Mouse (Mus musculus) lung, postnatal 0 days (tissue): ENCODE results near the gene Cdk17. TPM values are rescaled to one million over a fixed set of nuclear protein-coding genes. Genes with fewer than 3 reads are reported as not detected.
A peak's percentile ranks its signal among the peaks of the same experiment; 100 is the strongest.

ENCODE experiments used
- ATAC-seq: fragments of 200-750 bp; cut with Nextera tagmentation; 2 replicates; pipeline ENCODE4 v1.8.0; 2017; ENCODE audit warnings: moderate library complexity
- DNase-seq: peaks from one replicate; pipeline ENCODE4 v3.0.0-alpha.2; 2016; ENCODE audit warnings: low spot score
- H3K27ac ChIP-seq: fragments of 300-500 bp; sonication (generic); 2 replicates; pipeline ENCODE4 v1.5.1; 2014; ENCODE audit warnings: antibody characterized with exemption, mild to moderate bottlenecking, low read length, mixed read lengths
- H3K27me3 ChIP-seq: fragments of 300-500 bp; sonication (generic); replicated peaks from 2 replicates; pipeline ENCODE4 v1.6.1; 2014; ENCODE audit warnings: low read length, mixed read lengths; ENCODE audit not compliant: insufficient read depth
- H3K36me3 ChIP-seq: fragments of 300-500 bp; sonication (generic); 2 replicates; pipeline ENCODE4 v1.6.1; 2014; ENCODE audit warnings: low read length, mixed read lengths; ENCODE audit not compliant: insufficient read depth
- H3K4me1 ChIP-seq: fragments of 300-500 bp; sonication (generic); 2 replicates; pipeline ENCODE4 v1.6.1; 2014; ENCODE audit warnings: antibody characterized with exemption, low read depth, low read length, mixed read lengths; ENCODE audit not compliant: insufficient read depth
- H3K4me2 ChIP-seq: fragments of 300-500 bp; sonication (generic); replicated peaks from 2 replicates; pipeline ENCODE4 v1.6.1; 2014; ENCODE audit warnings: low read depth, mild to moderate bottlenecking, low read length, moderate library complexity, mixed read lengths
- H3K4me3 ChIP-seq: fragments of 300-500 bp; sonication (generic); 2 replicates; pipeline ENCODE4 v1.5.1; 2014; ENCODE audit warnings: low read depth, low read length
- H3K9ac ChIP-seq: fragments of 300-500 bp; sonication (generic); replicated peaks from 2 replicates; pipeline ENCODE4 v1.6.1; 2014; ENCODE audit warnings: low read depth, mild to moderate bottlenecking
- H3K9me3 ChIP-seq: fragments of 300-500 bp; sonication (generic); 2 replicates; pipeline ENCODE4 v1.6.1; 2016; ENCODE audit warnings: low read length, mixed read lengths
- CTCF ChIP-seq: IDR thresholded peaks from 2 replicates; pipeline ENCODE4 v1.5.1; 2016; ENCODE audit warnings: antibody characterized with exemption, mild to moderate bottlenecking
- EP300 ChIP-seq: IDR thresholded peaks from 2 replicates; pipeline ENCODE4 v1.6.1; 2016; ENCODE audit warnings: antibody characterized with exemption, mild to moderate bottlenecking, control low read depth
- WGBS: fragments of 180-500 bp; shearing (Covaris S2); extraction: QIAGEN DNeasy Blood & Tissue Kit; methylation state at CpG from one replicate; pipeline ENCODE4 v1.1.7; 2014; 5-methylcytosine and 5-hydroxymethylcytosine counted together
- polyA plus RNA-seq: library from polyadenylated mRNA; unstranded; fragments of >200 nt; fragmentation: Nextera tagmentation; extraction: Ambion mirVana; gene quantifications from 2 replicates; pipeline ENCODE4 v1.2.1, GENCODE M21; 2015

Gene Cdk17
- polyA plus RNA-seq, 1 experiment from 2014 or later, result 12.6 TPM

DNA sequence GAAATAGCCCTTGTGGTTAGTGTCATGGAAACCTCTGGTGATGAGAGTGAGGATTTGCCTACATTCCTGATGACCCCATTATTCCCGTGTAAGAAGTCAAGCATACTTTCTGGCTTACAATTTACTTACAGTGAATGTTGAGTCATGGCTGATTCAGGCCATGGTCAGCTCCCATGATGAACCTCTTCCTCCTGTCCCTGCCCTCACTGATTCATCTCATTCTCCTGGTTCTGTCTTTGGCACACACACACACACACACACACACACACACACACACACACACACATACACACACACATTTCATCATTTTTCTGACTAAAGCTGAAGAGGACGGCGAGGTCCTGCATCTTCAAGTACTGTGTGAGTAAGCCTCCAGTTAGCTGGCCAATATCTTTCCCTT is 21.9 kb upstream of the Cdk17 start:
- ATAC-seq, result no peak

DNA sequence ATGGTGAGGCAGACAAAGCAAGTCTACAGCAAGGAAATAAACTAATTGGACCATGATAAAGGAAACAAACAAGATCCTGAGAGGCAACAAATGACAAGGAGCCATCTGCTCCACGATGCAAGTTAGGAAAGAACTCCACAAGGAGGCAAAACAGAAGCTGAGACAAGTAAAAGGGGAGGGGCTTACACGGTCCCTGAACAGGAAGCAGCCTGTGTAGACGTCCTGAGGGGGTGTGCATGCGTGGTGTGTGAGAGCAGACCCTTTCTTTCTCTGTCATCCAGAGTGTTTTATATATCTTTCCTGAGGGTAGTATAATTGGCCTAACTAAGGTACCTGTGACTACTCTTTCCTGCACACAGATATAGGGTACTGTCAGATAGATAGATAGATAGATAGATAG is 19.9 kb upstream of the Cdk17 start:
- Histone ChIP-seq H3K9ac (no peak overlapping the region), H3K4me1 (no peaks in the 10 kb centered on the region), H3K4me3 (no peak overlapping the region), H3K4me2 (no peak overlapping the region), H3K27me3 (no peaks in the 10 kb centered on the region), H3K9me3 (no peaks in the 10 kb centered on the region), H3K27ac (no peak overlapping the region), H3K36me3 (no peaks in the 10 kb centered on the region)
- WGBS, result 42% methylated on average over 4 of the region's 4 CpGs
- ATAC-seq (no peak), DNase-seq (no peak)
- no peak for TF ChIP-seq CTCF
- no peak for TF ChIP-seq EP300

More for the DNA sequence above, 21.9 kb upstream of the Cdk17 start:
- no peak overlapping the region for H3K4me3 ChIP-seq
- WGBS, result 75% methylated on average over 3 of the region's 3 CpGs
- H3K4me1 ChIP-seq, result no peaks in the 10 kb centered on the region
- H3K9ac ChIP-seq, result no peak overlapping the region
- no peaks in the 10 kb centered on the region for H3K27me3 ChIP-seq
- no peak for DNase-seq
- H3K36me3 ChIP-seq, result no peaks in the 10 kb centered on the region
- TF ChIP-seq CTCF (no peak), EP300 (no peak)
- no peak overlapping the region for H3K4me2 ChIP-seq
- H3K9me3 ChIP-seq, result no peaks in the 10 kb centered on the region
- no peak overlapping the region for H3K27ac ChIP-seq

DNA sequence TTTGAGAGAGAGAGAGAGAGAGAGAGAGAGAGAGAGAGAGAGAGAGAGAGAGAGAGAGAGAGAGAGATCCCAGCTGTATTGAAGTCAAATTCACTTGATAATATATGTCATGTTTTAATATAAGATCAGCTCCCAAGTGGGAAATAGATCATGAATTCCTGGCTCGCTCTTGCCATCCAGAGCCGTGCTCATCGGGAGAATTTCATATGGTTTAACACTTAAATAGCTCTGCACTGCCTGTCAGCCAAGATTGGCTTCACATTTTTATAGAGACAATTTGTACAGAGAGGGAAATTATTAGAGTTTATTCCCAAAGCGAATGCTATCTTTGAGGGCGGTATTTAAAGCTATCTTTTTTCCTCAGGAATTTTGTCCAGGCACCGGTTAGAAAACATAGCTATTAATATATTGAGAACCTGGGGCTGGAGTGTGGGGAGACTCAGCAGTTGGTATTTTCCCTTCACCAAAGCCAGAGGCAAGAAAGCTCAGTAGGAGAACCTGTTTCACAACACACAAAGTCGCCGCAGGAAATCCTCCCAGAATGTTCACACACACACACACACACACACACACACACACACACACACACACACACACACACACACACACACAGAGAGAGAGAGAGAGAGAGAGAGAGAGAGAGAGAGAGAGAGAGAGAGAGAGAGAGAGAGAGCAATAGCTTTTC is 17.9 kb upstream of the Cdk17 start:
- no peaks in the 10 kb centered on the region for H3K36me3 ChIP-seq
- no peaks in the 10 kb centered on the region for H3K4me1 ChIP-seq
- no peak overlapping the region for H3K9ac ChIP-seq
- no peak for ATAC-seq
- no peak overlapping the region for H3K27ac ChIP-seq
- 35% methylated on average over 8 of the region's 8 CpGs for WGBS
- no peak for DNase-seq
- TF ChIP-seq CTCF, result no peak
- no peak for TF ChIP-seq EP300
- H3K9me3 ChIP-seq, result no peaks in the 10 kb centered on the region
- no peaks in the 10 kb centered on the region for H3K27me3 ChIP-seq
- H3K4me2 ChIP-seq, result peak overlapping the region; percentile 44
- H3K4me3 ChIP-seq, result peak overlapping the region; percentile 19; the same call in 1 of the 2 replicates

DNA sequence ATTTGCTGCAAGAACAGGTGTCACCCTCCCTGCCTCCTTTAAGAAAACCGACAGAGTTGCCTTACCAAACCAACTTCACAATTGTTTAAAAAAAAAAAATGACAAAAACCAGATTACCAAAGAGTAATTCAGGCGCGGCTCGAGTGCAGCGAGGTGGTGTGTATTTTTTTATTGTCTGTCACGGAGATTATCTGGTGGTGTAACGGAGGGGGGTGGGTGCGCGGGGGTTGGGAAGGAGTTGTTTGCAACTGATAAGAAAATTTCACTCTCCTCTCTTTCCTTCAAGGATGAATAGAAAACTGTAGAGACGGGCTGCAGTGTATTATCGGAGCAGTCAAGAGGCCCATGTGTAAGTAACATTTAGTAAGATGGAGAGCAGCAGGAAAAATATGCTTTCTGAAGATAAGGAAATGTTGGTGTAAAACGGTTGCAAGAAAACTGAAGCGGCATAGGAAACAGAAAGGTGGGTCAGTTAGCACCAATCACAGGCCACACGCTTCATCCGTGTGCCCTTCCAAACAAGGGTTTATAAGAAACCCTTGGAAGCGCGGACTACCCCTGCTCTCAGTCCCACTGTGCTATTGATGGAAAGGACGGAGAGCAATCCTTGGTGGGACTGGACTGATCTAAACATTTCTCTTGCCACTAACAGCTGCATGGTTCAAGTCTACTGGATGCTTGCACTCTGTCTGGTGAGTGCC is 17.2 kb upstream of the Cdk17 start:
- Histone ChIP-seq H3K9me3 (no peaks in the 10 kb centered on the region), H3K4me1 (no peaks in the 10 kb centered on the region), H3K9ac (no peak overlapping the region), H3K27me3 (no peaks in the 10 kb centered on the region), H3K4me2 (peak overlapping the region; percentile 44), H3K36me3 (no peaks in the 10 kb centered on the region), H3K27ac (no peak overlapping the region), H3K4me3 (peak overlapping the region; percentile 19; the same call in 1 of the 2 replicates)
- ATAC-seq (no peak), DNase-seq (no peak)
- TF ChIP-seq EP300 (no peak), CTCF (no peak)
- 11% methylated on average over 18 of the region's 18 CpGs for WGBS

DNA sequence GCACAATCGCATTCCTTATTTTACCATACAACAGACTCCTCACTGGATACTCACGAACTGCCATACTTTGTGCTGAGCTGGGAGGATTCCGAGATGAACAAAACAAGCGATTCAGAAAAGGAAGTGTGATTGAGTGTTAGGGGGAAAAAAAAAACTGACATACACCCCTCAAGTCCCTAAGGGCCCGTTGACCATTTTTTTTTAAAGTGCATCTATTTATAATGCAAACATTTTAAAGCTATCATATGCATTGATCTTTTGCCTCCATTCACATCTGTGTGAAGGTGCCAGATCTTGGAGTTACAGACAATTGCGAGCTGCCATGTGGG is 16.7 kb upstream of the Cdk17 start:
- H3K9me3 ChIP-seq, result no peaks in the 10 kb centered on the region
- no peak overlapping the region for H3K4me3 ChIP-seq
- H3K4me1 ChIP-seq, result no peaks in the 10 kb centered on the region
- TF ChIP-seq CTCF (no peak), EP300 (no peak)
- H3K9ac ChIP-seq, result no peak overlapping the region
- WGBS, result 56% methylated on average over 6 of the region's 6 CpGs
- H3K36me3 ChIP-seq, result no peaks in the 10 kb centered on the region
- DNase-seq (no peak), ATAC-seq (no peak)
- no peak overlapping the region for H3K27ac ChIP-seq
- peak overlapping the region; percentile 44; the same call in 1 of the 2 replicates for H3K4me2 ChIP-seq
- H3K27me3 ChIP-seq, result no peaks in the 10 kb centered on the region

DNA sequence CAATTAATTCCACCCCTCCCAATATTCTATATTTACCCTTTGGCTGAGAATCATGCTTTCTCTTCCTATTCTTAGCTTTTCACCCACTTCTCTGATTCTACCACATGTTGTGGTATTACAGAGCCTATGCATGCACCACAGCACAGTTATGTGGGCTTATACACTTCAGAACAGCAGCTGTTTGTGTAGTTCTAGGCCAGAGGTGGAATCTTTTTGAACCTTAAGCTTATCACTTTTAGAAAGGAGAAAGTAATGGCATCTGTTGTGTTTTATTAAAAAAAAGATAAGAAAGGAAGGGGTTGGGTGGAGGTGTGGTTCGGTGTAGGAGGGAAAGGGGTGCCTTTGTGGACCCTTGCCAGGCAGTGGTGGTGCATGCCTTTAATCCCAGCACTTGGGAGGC is 16.1 kb upstream of the Cdk17 start:
- ATAC-seq (no peak), DNase-seq (no peak)
- no peaks in the 10 kb centered on the region for H3K36me3 ChIP-seq
- H3K27me3 ChIP-seq, result no peaks in the 10 kb centered on the region
- TF ChIP-seq EP300, result no peak
- no peak for TF ChIP-seq CTCF
- H3K27ac ChIP-seq, result no peak overlapping the region
- H3K4me2 ChIP-seq, result no peak overlapping the region
- H3K4me1 ChIP-seq, result no peaks in the 10 kb centered on the region
- 56% methylated on average over 1 of the region's 1 CpGs for WGBS
- no peak overlapping the region for H3K9ac ChIP-seq
- no peak overlapping the region for H3K4me3 ChIP-seq
- H3K9me3 ChIP-seq, result no peaks in the 10 kb centered on the region
